Mouse (Mus musculus): ENCODE data around the gene H60c.
"Not testable (repeated sequence)": the region's sequence is repeated elsewhere in the genome, so short reads cannot be mapped to it uniquely, and the experiment has no call there.

The H60c gene

GRCm38 (mm10) chr10:3267671-3268070, at the start of gene H60c:
TSS of gene H60c (minus strand) at chr10:3267771.
- DNase-seq: no peak

GRCm38 (mm10) chr10:3308821-3309206, 41.2 kb upstream of the H60c start:
- no peak for DNase-seq

- DNase-seq: peak; percentile 80
Measured at GRCm38 (mm10) chr10:3308180-3308820, 40.7 kb upstream of the H60c start.

GRCm38 (mm10) chr10:3307752-3308151, 40.2 kb upstream of the H60c start:
- DNase-seq: peak; percentile 46

GRCm38 (mm10) chr10:3293969-3294368, 26.4 kb upstream of the H60c start:
- DNase-seq: no peak

- no peak for DNase-seq
Measured at GRCm38 (mm10) chr10:3281047-3281446, 13.5 kb upstream of the H60c start.

- no peak for DNase-seq
Measured at GRCm38 (mm10) chr10:3274065-3274464, 6.5 kb upstream of the H60c start.

GRCm38 (mm10) chr10:3271036-3271435, 3.5 kb upstream of the H60c start:
- no peak for DNase-seq

GRCm38 (mm10) chr10:3266729-3267128, 842 bp downstream of the H60c start:
- DNase-seq: no peak

- no peak for DNase-seq
Measured at GRCm38 (mm10) chr10:3262784-3263183, 4.8 kb downstream of the H60c start.

- no peak for DNase-seq
Measured at GRCm38 (mm10) chr10:3257391-3257790, 10.2 kb downstream of the H60c start.

GRCm38 (mm10) chr10:3238436-3238835, 29.1 kb downstream of the H60c start:
- DNase-seq: not testable (repeated sequence)

- DNase-seq: no peak
Measured at GRCm38 (mm10) chr10:3236638-3237270, 30.8 kb downstream of the H60c start.

GRCm38 (mm10) chr10:3228447-3229195, 39.0 kb downstream of the H60c start:
- DNase-seq: no peak

Data from cerebellum, adult 11-12 months (tissue).